Mouse (Mus musculus): ENCODE results near the gene Kif26b.

The Kif26b gene

DNA sequence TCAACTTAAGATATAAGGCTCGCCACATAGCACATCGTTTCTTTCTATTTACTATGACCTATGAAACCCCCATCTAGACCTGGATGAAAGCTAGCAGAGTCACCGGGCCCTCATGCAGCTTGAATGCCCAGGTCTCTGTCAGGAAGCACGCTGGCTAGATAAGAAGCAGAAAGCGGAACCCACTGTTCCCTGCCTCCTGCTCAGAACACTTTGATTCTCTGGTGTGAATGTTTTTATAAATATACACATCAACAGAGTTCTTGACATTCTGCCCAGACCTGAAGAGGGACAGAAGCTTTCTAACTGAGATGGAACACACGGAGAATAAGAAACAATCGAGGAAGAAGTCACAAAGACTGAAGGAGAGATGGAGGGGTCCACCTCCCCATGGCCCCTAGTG, 311.4 kb downstream of the Kif26b start:
- no peak for DNase-seq (ENCODE audit: low read depth, low spot score)

DNA sequence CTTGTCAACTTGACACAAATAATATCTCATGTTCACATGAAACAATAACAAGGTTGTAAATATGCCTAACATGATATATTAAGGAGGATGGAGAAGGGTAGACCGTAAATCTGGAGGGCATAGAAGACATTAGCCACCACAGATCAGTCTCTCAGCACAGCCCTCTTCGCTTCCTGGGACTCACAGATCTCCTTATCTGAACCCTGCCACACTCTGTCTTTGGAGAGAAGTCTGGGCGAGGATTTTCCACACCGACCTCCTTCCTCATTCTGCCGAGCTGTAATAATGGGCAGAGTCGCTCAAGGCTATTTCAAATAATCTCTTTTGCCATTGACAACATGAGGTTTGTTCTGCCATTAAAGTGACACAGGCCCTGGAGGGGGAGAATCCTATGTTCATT, 315.9 kb downstream of the Kif26b start:
- DNase-seq (ENCODE audit: low read depth, low spot score), result no peak

DNA sequence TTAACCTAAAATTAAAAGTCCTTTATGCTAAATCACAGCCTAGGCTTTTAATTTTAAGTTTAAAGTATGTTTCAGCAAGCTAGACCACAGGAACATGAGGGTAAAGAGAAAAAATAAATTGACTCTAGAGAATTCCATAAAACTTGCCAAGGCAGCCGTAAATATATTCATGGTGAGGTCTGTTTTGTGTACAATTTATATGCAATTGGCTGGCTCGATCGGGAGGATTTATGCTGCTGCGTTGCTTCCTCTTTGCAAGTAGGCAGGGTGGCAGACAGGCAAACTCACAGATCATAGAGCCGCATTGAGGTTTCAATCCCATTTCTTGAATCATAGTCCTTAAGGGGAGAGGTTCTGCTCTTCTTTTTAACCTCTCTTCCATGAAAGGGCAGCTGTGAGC, 318.6 kb downstream of the Kif26b start:
- no peak for DNase-seq (ENCODE audit: low read depth, low spot score)

DNA sequence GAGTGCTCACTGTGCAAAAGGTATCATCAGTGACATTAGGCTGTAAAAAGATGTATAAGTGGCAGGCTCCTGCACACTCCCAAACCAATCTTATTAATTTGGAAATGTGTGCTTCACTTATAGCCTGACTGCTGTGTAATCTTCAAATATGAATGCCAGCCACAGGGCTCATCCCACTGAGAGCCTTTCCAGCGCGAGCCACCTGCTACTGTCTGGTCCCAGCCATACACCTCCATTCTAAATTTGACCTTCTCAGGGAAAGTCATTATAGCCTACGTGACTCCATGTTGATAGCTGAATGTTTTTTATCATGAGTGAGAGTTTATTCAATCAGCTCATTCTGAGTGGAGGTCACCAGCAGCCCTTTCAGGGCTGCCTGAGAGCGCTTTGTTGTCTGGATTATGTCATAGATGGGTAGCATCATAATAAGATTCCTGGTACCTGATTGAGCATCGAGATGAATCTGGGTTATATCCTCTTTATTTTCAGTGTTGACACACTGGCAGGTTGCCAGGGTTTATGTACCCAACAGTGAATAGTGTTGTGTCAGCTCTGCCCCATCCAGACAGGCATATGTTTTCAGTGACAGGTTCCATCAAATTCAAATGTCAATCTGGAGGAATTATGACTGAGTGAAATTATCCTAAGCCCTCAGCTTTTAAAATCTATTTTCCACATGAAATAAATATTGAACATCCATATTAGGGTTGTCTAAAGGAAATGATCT, 319.6 kb downstream of the Kif26b start:
- DNase-seq (ENCODE audit: low read depth, low spot score), result no peak

DNA sequence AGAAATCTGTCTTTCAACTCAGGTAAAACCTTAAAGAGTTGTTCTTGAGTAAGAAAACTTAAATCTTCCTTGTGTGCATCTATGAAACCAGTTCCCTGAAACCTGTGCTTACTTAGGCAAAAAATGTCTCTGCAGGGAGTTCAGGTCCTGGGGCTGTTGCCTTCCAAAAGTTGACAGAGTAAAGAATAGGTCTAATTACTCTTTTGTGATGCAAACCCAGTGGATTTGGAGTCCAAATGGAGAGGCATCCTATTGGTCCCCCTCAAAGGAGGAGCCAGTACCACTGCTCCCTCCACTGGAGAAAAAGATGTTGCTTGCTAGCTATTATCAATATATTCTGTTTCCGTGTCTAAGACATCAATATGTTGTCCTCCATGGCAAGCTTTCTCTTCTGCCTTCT, 321.6 kb downstream of the Kif26b start:
- DNase-seq (ENCODE audit: low read depth, low spot score), result no peak

DNA sequence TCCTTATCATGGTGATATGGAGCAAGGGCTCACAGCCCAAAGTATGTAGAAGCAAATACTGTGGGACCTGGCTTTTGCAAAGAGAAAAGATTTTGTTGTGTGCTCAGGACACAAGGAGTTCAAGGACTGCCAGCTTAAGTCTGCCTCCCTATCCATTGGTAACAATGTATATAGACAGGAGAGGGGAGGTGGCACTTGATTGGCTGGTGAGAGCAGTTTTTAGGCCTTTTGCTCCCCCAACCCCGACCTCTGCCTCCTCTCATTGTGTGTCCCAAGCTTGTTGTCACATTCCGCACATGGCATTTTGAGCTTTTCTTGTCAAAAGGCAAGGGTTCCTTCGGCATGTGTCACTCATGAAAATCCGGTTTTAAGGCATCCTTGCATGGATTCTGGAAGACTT, 326.0 kb downstream of the Kif26b start:
- no peak for DNase-seq (ENCODE audit: low read depth, low spot score)

DNA sequence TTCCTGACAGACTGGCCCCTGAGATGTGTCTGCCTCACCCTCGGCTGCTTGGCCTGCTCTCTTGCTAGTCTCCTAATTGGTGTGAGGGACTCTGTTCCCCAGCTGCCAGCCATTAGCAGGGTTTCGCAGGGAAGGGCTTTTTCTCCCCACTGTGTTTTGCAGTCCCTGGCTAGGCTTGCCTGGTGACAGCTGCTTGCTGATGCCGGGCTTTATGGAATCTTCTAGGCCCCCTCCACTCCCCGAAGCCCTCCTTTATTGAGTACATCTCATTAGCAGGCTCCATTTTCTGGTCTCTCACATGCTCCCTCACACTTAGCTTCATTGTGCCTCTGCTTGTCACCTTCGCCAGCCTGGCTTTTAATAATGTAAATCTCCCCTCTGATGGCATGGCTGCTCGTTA, 327.0 kb downstream of the Kif26b start:
- DNase-seq (ENCODE audit: low read depth, low spot score), result no peak

DNA sequence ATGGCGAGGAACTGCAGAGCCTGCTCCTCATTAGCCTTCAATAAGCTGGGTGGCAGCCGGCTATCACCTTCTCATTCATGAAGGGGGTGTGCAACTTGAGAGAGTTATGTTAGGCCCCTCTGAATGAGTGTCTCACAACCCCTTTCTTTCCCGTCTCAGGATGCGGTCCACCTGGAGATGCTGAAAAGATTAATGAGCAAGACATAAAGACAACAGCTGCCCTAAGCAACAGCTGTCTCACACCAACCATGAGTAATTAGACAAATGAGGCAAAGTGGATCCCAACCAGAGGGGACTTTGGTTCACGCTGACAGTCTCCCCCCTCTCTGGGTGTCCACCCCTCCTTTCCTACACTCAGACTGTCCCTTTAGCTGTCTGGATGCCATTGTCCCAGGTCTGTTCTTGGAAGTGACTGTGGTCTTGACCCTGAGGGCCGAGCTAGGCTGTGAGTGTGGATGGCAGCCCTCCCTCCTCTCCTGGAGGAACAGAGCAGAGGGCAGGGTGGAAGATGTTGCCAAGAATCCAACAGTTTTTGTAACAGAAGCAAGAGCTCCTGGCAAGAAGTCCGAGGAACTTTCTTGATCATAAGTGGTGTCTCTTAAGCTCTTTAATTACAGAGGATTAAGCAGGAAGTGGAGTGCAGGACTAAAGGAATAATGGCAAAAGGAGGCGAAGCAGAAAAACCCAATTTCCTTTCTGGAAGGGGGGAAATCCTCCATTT, 331.9 kb downstream of the Kif26b start:
- no peak for DNase-seq (ENCODE audit: low read depth, low spot score)

DNA sequence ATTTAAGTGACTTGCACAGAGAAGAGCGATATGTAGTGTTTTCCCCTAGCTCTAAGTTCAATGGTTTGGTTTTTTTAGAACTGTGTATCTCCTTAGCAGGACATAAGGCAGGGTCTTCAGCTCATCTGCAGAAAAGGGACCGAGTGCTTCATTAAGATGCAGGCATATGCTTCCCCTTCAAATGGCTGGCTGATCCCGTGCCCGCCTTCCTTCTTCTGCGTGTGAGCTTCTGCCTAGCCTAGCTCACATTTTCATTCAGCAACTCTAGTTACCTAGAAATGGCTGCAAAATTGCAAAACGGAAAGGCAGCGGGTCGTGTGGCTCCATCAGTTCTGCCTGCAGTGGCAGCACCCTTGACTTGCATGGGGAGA, 332.5 kb downstream of the Kif26b start:
- DNase-seq (ENCODE audit: low read depth, low spot score), result no peak

DNA sequence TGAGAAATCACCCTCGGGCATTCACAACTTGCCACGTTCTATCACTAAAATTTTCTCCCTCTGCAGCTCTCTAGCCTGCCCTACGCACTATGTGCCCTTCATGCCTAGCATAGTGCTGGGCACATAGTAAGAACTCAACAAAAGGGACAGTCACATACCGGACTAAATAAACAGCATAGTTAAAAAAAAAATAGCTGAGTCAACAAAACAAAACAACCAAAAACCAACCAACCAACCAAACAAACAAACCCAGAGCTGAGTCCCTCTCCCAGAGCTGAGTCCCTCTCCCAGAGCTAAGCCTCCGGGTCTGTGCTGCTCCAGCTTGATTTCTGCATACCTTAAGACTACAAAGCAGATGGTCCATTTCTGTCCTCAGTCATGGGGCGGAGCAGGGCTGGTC, 334.8 kb downstream of the Kif26b start:
- DNase-seq (ENCODE audit: low read depth, low spot score), result no peak

DNA sequence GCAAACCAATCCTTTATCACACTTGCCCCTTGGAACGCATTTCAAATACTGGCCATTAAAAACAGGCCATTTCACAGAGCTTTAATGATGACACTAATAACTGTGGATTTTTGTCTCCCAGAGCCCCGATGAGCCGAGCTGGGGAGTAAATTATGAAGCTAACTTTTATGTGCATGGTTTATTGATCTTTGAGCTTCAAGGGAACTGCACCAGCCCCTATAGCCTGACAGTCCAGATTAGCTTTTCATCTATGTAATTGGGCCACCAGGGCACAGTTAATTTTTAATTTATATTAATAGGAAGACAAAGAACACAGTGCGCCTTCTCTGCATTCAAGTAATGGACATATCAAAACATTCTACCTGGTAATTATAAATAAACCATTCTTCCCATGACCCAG, 335.4 kb downstream of the Kif26b start:
- no peak for DNase-seq (ENCODE audit: low read depth, low spot score)

DNA sequence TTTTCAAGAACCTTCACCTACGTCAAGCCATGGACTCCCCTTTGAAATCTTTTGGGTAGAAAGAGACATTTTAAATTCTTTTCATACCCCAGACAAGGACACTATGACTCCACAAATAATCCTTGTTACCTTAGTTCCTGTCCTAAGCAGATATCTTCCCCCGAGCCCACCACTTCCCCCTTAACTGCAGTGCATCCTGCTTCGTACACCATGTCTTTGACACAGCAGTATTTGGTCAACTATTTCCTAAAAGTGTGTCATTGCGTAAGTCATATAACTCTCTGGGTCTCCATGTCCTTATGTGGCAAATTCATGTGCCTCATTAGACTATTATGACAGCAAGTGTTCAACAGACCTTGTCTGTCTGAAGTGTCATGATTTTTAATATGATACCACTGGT, 337.8 kb downstream of the Kif26b start:
- no peak for DNase-seq (ENCODE audit: low read depth, low spot score)

DNA sequence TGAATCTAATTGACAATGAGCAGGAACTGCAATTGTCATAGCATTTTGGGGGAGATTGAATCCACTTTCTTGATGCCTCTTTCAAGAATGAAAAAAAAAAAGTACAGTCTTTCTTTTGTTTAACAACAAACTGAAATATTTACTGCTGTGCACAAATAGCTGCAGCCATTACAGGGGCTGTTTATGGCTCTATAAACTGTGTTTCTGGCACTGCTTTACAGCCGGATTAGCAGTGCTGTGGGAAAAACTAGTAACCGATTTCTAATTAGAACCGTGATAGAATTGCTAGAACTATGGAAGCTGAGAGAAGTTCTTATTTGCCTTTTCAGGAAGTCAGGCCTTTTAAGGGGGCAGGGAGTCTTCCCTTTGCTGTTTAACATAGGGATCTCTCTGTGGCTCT, 342.1 kb downstream of the Kif26b start:
- DNase-seq (ENCODE audit: low read depth, low spot score), result no peak

DNA sequence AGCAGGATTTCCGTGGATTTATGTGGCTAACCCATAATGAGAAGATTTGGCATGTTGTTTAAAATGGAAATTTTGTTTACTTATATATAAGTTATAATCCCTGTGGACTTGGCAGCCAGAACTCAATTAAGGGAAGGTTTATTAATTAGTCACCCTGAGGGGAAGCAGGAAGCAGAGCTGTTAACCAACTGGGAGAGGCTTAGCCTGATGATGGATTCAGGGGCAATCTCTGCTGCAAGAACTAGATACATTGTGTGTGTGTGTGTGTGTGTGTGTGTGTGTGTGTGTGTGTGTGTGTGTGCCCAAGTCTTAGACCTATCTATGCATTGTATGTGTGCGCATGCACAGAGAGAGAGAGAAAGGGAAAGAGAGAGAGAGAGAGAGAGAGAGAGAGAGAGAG, 348.0 kb downstream of the Kif26b start:
- no peak for DNase-seq (ENCODE audit: low read depth, low spot score)

DNA sequence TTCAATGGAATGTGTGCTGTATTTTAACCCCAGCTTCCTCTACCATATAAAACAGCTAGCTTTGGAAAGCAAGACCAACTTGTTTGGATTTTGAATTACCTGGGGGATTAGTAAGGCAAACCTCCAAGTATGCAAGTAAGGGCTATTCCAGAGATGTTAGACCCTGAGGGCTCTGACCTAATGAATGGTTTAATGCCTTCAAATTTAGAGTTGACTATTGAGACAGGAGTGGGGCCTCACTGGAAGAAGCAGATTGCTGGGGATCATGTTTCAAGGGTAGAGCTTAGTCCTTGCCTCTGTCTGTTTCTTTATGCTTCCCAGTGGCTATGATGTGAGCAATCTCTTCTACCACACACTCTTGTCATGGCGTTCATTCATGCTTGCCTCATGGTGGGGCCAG, 349.8 kb downstream of the Kif26b start:
- DNase-seq (ENCODE audit: low read depth, low spot score), result no peak

DNA sequence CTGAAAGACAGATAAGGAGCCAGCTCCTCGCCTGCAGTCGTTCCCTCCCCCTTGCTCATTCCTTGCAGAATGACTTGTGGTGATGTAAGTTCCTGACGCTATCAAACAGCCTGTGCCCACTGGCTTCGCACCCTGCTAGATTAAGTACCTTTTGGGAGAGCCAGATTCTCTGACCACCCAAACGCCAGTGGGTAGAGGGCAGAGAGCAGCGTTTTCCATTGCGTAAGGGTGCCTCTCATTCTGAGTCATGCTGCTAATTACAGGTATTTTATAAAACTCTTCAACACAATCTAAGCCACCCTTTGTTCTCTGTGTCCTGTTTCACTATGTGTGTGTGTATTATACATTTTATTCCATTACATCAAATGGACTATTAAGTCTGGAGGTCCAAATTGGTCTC, 352.0 kb downstream of the Kif26b start:
- no peak for DNase-seq (ENCODE audit: low read depth, low spot score)

DNA sequence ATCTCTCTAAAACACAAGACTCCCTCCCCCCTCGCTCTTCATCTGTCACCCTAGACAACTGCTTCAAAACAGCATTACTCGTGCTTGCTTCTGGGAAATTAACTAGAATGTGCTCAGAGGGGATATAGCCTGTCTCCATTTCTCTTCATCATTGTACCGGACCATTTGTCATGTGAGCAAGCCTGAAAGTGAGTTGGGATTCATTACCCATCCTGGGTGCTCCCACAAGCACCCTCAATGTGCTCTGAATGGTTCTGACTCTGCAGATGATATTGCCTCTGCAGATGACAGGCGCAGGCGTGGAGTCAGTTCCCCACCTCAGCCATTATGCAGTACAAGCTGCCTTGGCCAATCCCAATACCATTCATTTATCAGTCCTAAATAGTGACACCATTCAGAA, 357.7 kb downstream of the Kif26b start:
- DNase-seq (ENCODE audit: low read depth, low spot score), result no peak

DNA sequence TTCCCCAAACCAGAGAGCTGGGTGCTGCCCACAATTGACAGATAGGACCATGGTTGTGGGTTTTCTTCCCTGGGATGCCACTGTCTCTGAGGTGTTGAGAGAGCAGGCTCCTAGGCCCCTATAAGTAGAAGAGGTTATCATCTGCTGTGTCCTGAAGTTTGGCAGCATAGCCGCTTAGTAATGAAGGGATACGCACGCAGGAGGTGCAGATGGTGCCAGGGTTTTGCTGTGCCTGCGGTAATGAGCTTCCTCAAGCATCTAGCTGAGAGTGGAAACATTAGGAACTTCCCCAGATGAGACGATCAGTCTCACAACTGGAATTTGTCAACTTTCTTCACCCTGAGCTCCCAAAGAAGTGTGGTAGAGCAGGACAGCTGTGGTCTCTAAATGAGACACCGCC, 363.5 kb downstream of the Kif26b start:
- no peak for DNase-seq (ENCODE audit: low read depth, low spot score)

DNA sequence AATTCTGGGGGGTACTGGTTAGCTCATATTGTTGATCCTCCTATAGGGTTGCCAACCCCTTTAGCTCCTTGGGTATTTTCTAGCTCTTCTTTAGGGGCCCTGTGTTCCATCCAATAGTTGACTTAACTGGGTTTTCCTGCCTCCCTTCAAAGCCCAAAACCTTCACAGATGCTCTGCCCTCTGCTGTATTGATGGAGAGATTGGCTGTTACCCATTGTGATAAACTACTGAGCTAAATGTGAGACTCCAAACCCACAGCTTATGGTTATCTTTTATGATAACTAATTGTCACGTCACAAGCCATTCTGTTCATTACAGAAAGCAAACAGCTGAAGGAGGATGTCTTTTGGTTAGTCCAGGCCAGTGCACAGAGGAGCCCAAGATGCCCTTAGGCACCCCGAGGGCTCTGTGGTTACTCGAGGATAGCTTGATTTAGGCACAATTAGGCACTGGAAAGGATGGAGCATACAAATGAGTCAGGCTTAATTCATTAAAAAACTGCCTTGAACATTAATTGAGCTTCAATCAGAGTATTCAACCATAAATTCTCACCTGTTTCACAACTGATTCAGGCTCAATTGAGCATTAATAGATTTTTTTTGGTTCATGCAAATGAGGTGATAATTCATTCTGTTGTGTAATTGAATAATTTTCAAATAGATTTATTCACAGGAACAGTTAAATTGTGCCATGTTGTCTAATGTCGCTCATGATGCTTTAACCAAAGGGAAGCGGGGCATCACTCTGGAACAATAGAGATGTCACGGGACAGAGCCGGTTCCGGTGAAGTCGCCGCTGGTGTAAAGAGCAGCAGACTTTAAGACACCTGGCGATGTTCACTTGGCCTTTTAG, 364.5 kb downstream of the Kif26b start:
- no peak for DNase-seq (ENCODE audit: low read depth, low spot score)

DNA sequence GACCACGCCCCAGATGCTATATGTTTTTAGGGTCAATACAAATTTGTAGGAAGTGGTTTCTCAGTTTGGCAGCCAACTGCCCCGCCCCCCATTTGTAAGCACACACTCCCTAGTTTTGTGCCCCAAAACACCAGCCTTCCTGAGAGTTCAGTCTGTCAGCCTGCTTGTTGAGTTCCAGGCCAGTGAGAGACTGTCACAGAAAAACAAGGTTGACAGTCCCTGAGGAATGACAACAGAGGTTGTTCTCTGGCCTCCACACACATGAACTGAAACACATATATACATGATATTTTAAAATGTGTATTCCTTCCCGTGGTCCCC, 365.1 kb downstream of the Kif26b start:
- DNase-seq (ENCODE audit: low read depth, low spot score), result no peak

DNA sequence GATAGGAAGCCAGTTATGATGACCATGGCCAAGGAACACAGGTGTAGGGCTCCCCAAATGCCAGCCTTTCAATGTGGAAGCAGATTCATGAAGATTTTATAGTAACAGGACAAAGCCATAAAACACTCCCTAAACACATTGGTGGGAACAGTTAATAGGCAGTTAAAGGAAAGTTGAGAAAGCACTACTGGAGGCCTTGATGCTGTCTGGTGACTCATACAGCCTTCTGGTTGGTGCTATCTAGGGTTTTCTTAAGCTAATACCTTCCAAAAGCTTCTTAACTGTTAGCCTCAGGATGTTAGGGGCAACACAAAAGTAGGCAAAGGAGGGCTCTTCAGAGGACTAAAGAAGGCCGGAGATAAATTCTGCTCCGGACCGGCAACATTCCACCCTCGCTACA, 366.7 kb downstream of the Kif26b start:
- no peak for DNase-seq (ENCODE audit: low read depth, low spot score)

DNA sequence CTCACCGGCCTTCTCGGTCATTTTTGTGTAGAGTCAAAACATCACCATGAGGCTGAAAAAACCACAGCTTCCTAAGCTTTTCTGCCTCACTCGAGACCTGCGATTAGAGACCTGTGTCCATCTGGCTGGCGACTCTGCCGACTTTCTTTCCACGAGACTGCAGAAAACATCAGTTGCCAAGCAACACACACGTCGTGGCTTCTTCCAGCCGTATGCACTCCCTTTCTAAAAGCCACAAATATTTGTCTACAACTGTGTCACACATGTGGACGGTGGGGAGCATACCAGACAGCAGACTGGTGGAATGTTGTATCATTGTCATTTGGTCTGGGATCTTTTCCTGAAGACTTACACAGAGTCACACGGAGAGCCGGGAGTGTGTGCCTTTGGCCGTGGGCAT, 382.0 kb downstream of the Kif26b start:
- no peak for DNase-seq (ENCODE audit: low read depth, low spot score)
